Mouse (Mus musculus) ZHBTc4 (cell line): ENCODE data around the gene Gm3476.
"Not testable (repeated sequence)": the region's sequence is repeated elsewhere in the genome, so short reads cannot be mapped to it uniquely, and the experiment has no call there.

Experiments
- DNase-seq: peaks from one replicate; pipeline ENCODE4 v3.0.0-alpha.2; 2011; ENCODE audit warnings: low read depth, low spot score

Gene Gm3476

GRCm38 (mm10) chr14:6125707-6126106 is at the start of gene Gm3476:
Gene Gm3476 (minus strand): TSS chr14:6125807.
- DNase-seq, result not testable (repeated sequence)

DNA sequence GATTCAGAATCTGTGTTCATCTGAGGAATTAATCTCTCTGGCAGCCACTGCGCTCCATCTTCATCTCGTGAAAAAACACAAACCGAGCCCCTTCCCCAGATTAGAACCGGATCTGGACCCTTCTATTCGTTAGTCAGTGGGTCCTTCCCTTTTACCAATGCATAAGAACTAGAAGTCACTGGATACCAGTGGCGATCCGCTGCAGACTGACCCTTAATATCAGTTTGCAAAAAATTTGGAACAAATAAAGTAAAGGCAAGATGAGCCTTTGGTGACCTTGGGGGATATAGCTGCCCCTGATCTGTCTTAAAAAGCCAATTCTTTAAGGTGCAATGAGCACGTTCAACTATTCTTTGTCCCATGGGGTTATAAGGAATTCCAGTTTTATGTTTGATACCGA is 37.9 kb upstream of the Gm3476 start:
- not testable (repeated sequence) for DNase-seq

- not testable (repeated sequence) for DNase-seq
These were observed 35.5 kb upstream of the Gm3476 start for GRCm38 (mm10) chr14:6161085-6161484.

DNA sequence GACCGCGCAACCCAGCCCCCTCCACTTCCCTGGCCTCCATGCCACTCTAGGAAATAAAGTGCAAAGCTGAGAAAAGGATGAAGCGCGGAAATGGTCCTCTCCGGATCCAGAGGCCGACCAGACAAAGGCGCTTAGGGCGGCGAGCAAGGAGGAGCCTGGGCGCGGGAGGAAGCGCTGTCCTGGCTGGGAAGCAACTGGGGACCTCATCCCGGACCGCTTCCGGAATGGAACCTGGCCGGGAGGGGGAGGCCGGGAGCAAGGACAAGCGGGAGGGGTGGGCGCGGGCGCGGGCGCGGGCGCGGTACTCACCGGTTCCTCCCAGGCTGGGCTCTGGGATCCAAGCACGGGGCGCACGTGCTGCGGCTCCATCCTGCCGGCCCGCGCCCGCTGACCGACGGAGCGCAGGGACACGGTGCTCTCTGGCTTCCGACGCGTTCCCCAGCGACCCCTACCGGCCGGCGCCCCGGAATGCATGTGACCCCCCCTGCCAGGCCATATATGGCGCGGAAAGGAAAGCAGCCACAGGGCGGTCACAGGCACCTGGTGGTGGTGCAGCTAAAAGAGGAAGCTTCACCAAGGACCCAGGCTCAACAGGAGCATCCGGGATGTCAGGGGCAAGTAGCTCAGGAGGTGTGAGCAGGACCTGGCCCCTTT is 17.2 kb downstream of the Gm3476 start, which contains the start of gene Gm3468:
Gene Gm3468, minus strand, starts transcription at position 394 of the 654 bp plus-strand sequence.
- peak; percentile 62 for DNase-seq

DNA sequence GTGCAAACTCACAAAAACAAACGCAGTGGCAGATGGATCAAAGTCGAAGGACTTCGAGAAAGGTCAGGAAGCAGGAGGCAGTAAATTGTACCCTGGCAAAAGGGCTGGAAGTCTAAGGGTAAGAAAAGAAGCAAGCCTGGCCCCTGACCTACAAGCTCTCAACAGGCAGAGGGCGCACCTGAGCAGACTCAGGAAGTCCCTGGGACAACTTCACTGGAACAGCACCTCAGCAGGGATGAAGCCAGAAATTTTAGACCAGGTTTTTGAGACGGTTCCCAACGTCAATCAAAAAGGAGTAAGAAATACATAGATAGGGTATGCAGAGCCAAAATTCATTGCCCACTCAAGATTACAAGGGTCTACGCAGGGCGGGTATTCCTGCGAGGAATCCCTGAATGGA is 18.1 kb downstream of the Gm3476 start:
- peak; percentile 1 for DNase-seq

DNA sequence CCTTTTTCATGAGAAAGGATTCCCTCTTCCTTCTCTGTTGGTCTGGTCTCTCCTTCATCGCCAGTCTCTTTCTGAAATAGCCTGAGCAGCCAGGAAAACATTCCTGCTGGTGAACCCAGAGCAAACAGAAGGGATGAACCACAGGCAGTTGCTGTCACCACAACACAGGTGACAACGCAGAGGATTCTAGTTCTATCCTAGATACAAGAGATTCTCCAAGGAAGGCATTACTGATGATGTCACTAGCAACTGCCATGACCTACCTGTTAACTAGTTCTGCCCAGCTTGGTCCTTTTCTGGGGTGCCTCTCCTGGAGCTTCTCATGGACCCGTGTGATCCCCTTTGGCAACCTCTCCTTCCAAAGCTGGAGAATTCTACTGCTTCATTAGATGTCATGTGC is 31.8 kb downstream of the Gm3476 start, which contains the start of gene Gm8206:
Gene Gm8206, minus strand, starts transcription at position 101 of the 400 bp plus-strand sequence.
- not testable (repeated sequence) for DNase-seq

DNA sequence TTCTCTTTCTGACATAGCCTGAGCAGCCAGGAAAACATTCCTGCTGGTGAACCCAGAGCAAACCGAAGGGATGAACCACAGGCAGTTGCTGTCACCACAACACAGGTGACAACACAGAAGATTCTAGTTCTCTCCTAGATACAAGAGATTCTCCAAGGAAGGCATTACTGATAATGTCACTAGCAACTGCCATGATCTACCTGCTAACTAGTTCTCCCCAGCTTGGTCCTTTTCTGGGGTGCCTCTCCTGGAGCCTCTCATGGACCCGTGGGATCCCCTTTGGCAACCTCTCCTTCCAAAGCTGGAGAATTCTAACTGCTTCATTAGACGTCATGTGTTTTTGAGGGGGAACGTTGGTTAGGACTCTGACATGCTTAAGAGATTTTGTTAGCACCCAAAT is 67.4 kb downstream of the Gm3476 start, which contains the start of gene Gm6337:
Gene Gm6337, minus strand, starts transcription at position 101 of the 400 bp plus-strand sequence.
- not testable (repeated sequence) for DNase-seq
